Comparison of ENCODE assay signal across 22 mouse cellular contexts in the genomic region with DNA sequence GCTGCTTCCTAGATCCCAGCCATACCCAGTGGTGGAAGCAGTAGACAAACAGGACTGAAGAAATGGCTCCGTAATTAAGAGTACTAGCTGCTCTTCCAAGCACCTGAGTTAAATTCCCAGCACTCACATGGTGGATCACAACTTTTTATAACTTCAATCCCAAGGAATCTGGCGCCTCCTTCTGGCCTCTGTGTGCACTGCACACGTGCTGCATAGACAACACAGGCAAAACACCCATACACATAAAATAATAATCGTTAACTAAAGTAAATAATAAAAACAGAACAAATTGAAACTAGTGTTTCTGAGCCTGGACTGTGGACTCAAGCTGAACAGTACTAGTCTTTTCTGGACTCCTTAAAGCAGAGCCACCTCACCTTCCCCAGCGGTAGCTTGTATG.
DNase-seq lines count a peak whose midpoint lies in the region; ATAC-seq and TF ChIP-seq lines count a peak whose summit lies in the region.
"Had no signal": no experiment of that assay in that cellular context is flagged by ENCODE, and none has a peak within 500 bp of the region (broad histone marks: within the 10 kb centered on the region; RNA-seq: fewer than 3 reads in every experiment).

No protein-coding gene starts in this region.

- no peak overlapping the region for H3K4me2 ChIP-seq in intestine, postnatal 0 days (replicated peaks; ENCODE audit: low read depth)
- H3K4me2 ChIP-seq in intestine, embryonic 16.5 days (ENCODE audit: low read depth, low read length): no peak overlapping the region
- no peak overlapping the region for H3K4me2 ChIP-seq in lung, postnatal 0 days (replicated peaks; ENCODE audit: low read depth, low read length)
- H3K4me2 ChIP-seq in stomach, postnatal 0 days (replicated peaks; ENCODE audit: low read depth): no peak overlapping the region
- H3K4me2 ChIP-seq: embryonic facial prominence, embryonic 12.5 days; heart, embryonic 11.5 days; hindbrain, embryonic 14.5 days; liver, embryonic 13.5 days had no signal

- H3K9ac ChIP-seq in intestine, postnatal 0 days (ENCODE audit: low read depth, low read length): no peak overlapping the region
- H3K9ac ChIP-seq in intestine, embryonic 16.5 days (ENCODE audit: low read depth, low read length): no peak overlapping the region
- H3K9ac ChIP-seq in lung, postnatal 0 days (replicated peaks; ENCODE audit: low read depth): no peak overlapping the region
- H3K9ac ChIP-seq in stomach, postnatal 0 days (ENCODE audit: low read length): no peak overlapping the region
- H3K9ac ChIP-seq: embryonic facial prominence, embryonic 12.5 days; hindbrain, embryonic 14.5 days; liver, embryonic 13.5 days had no signal

- H3K27me3 ChIP-seq in intestine, postnatal 0 days (replicated peaks; ENCODE audit: control insufficient read depth, insufficient read depth, low read length): no peaks in the 10 kb centered on the region
- H3K27me3 ChIP-seq in intestine, embryonic 16.5 days (replicated peaks; ENCODE audit: control insufficient read depth, insufficient read depth, low read length): no peaks in the 10 kb centered on the region
- no peaks in the 10 kb centered on the region for H3K27me3 ChIP-seq in lung, postnatal 0 days (replicated peaks; ENCODE audit: insufficient read depth, low read length)
- no peaks in the 10 kb centered on the region for H3K27me3 ChIP-seq in stomach, postnatal 0 days (ENCODE audit: control insufficient read depth, insufficient read depth, low read length)
- H3K27me3 ChIP-seq: embryonic facial prominence, embryonic 12.5 days; liver, embryonic 13.5 days had no signal

- no peak for ATAC-seq in intestine, postnatal 0 days
- no peak for ATAC-seq in intestine, embryonic 16.5 days
- ATAC-seq in lung, postnatal 0 days: no peak
- ATAC-seq in stomach, postnatal 0 days (ENCODE audit: low FRiP score, low TSS enrichment): no peak
- ATAC-seq: forebrain, embryonic 14.5 days had no signal

- no peaks in the 10 kb centered on the region for H3K36me3 ChIP-seq in intestine, postnatal 0 days (ENCODE audit: control insufficient read depth, insufficient read depth)
- no peaks in the 10 kb centered on the region for H3K36me3 ChIP-seq in intestine, embryonic 16.5 days (ENCODE audit: control insufficient read depth, insufficient read depth, low read length)
- H3K36me3 ChIP-seq in lung, postnatal 0 days (ENCODE audit: insufficient read depth, low read length): no peaks in the 10 kb centered on the region
- H3K36me3 ChIP-seq in stomach, postnatal 0 days (ENCODE audit: control insufficient read depth, insufficient read depth, low read length): no peaks in the 10 kb centered on the region
- H3K36me3 ChIP-seq: embryonic facial prominence, embryonic 12.5 days; liver, embryonic 13.5 days had no signal

- H3K4me1 ChIP-seq in intestine, postnatal 0 days (replicated peaks; ENCODE audit: control insufficient read depth, insufficient read depth, low read length): no peaks in the 10 kb centered on the region
- H3K4me1 ChIP-seq in intestine, embryonic 16.5 days (ENCODE audit: control insufficient read depth, insufficient read depth, low read length): no peaks in the 10 kb centered on the region
- no peaks in the 10 kb centered on the region for H3K4me1 ChIP-seq in lung, postnatal 0 days (ENCODE audit: insufficient read depth, low read depth, low read length)
- no peaks in the 10 kb centered on the region for H3K4me1 ChIP-seq in stomach, postnatal 0 days (replicated peaks; ENCODE audit: control insufficient read depth, insufficient read depth)
- H3K4me1 ChIP-seq: embryonic facial prominence, embryonic 12.5 days; liver, embryonic 13.5 days; megakaryocyte, embryonic 14.5 days had no signal

- no peak overlapping the region for H3K4me3 ChIP-seq in intestine, postnatal 0 days (ENCODE audit: low read depth, low read length)
- no peak overlapping the region for H3K4me3 ChIP-seq in intestine, embryonic 16.5 days (ENCODE audit: low read length)
- H3K4me3 ChIP-seq in lung, postnatal 0 days (ENCODE audit: low read depth, low read length): no peak overlapping the region
- H3K4me3 ChIP-seq in stomach, postnatal 0 days (ENCODE audit: low read depth, low read length): no peak overlapping the region
- H3K4me3 ChIP-seq: embryonic facial prominence, embryonic 12.5 days; liver, embryonic 13.5 days; megakaryocyte, embryonic 14.5 days had no signal

- DNase-seq in lung, postnatal 0 days (ENCODE audit: low spot score): no peak
- no peak for DNase-seq in lung, adult 18-20 months
- peak; percentile 39 for DNase-seq in R1 (ENCODE audit: low read depth, low spot score)
- DNase-seq in stomach, postnatal 0 days (ENCODE audit: low spot score): no peak
- DNase-seq in T-cell, adult 2 months (ENCODE audit: low spot score): no peak
- DNase-seq: adrenal gland, postnatal 36 days; cerebellum, adult 9-11 months; heart, postnatal 14 days; kidney, adult 18-20 months; kidney, postnatal 25 days; layer of hippocampus, adult 9-11 months; liver, embryonic 13.5 days; lung, postnatal 14 days; midbrain, embryonic 14.5 days; right cerebral cortex, postnatal 14 days had no signal

- no peak overlapping the region for H3K27ac ChIP-seq in intestine, postnatal 0 days (ENCODE audit: low read depth, low read length)
- no peak overlapping the region for H3K27ac ChIP-seq in intestine, embryonic 16.5 days (ENCODE audit: low read length)
- no peak overlapping the region for H3K27ac ChIP-seq in lung, postnatal 0 days (ENCODE audit: low read length)
- no peak overlapping the region for H3K27ac ChIP-seq in stomach, postnatal 0 days (replicated peaks)
- H3K27ac ChIP-seq: embryonic facial prominence, embryonic 12.5 days; hindbrain, embryonic 14.5 days; liver, embryonic 13.5 days had no signal

- 0 out of 2 replicates have a peak, but pooled peaks have one; percentile 4 for TF ChIP-seq CTCF in intestine, postnatal 0 days (IDR thresholded peaks at IDR 0.05; ENCODE audit: low read depth)
- peak; percentile 9; the same call in 1 of the 2 replicates for TF ChIP-seq CTCF in lung, postnatal 0 days (IDR thresholded peaks at IDR 0.05)
- TF ChIP-seq CTCF in stomach, postnatal 0 days (IDR thresholded peaks at IDR 0.05; ENCODE audit: low read depth): peak; percentile 36

- no peaks in the 10 kb centered on the region for H3K9me3 ChIP-seq in intestine, postnatal 0 days (ENCODE audit: control insufficient read depth)
- H3K9me3 ChIP-seq in intestine, embryonic 16.5 days (ENCODE audit: control insufficient read depth, low read length): no peaks in the 10 kb centered on the region
- H3K9me3 ChIP-seq in lung, postnatal 0 days (ENCODE audit: low read length): no peaks in the 10 kb centered on the region
- no peaks in the 10 kb centered on the region for H3K9me3 ChIP-seq in stomach, postnatal 0 days (ENCODE audit: control insufficient read depth, low read length)
- H3K9me3 ChIP-seq: embryonic facial prominence, embryonic 12.5 days; liver, embryonic 13.5 days had no signal

- 77% methylated on average over 5 of the region's 5 CpGs for WGBS in intestine, postnatal 0 days
- 80% methylated on average over 5 of the region's 5 CpGs for WGBS in intestine, embryonic 16.5 days
- WGBS in lung, postnatal 0 days: 81% methylated on average over 5 of the region's 5 CpGs
- WGBS in stomach, postnatal 0 days: 78% methylated on average over 5 of the region's 5 CpGs

- no peak for TF ChIP-seq EP300 in lung, postnatal 0 days (IDR thresholded peaks at IDR 0.05)
- TF ChIP-seq EP300 in stomach, postnatal 0 days (optimal IDR thresholded peaks at IDR 0.05): no peak
